Mouse (Mus musculus): ENCODE measurements around the gene Trim2.

Gene Trim2

GRCm38 (mm10) chr3:84286311-84286710 is 20.4 kb downstream of the Trim2 start:
- no peak for DNase-seq

- no peak for DNase-seq
Measured at GRCm38 (mm10) chr3:84284796-84285195, 21.9 kb downstream of the Trim2 start.

GRCm38 (mm10) chr3:84283524-84283923 is 23.2 kb downstream of the Trim2 start:
- DNase-seq = no peak

- DNase-seq = no peak
Measured at GRCm38 (mm10) chr3:84281936-84282371, 24.7 kb downstream of the Trim2 start.

GRCm38 (mm10) chr3:84278809-84279208 is 27.9 kb downstream of the Trim2 start:
- DNase-seq = no peak

- no peak for DNase-seq
Measured at GRCm38 (mm10) chr3:84275124-84275523, 31.6 kb downstream of the Trim2 start.

- no peak for DNase-seq
Measured at GRCm38 (mm10) chr3:84272293-84273015, 34.2 kb downstream of the Trim2 start.

- DNase-seq = peak in 1 of 2 experiments; percentile 27
Measured at GRCm38 (mm10) chr3:84271794-84272193, 34.9 kb downstream of the Trim2 start.

GRCm38 (mm10) chr3:84271058-84271457 is 35.6 kb downstream of the Trim2 start:
- no peak for DNase-seq

GRCm38 (mm10) chr3:84270624-84270995 is 36.1 kb downstream of the Trim2 start:
- peak; percentile 13 to 56 for DNase-seq

- no peak for DNase-seq
Measured at GRCm38 (mm10) chr3:84269987-84270623, 36.6 kb downstream of the Trim2 start.

- DNase-seq = no peak
Measured at GRCm38 (mm10) chr3:84268434-84268833, 38.2 kb downstream of the Trim2 start.

GRCm38 (mm10) chr3:84266391-84266931 is 40.2 kb downstream of the Trim2 start:
- DNase-seq = no peak

GRCm38 (mm10) chr3:84265084-84265483 is 41.6 kb downstream of the Trim2 start:
- DNase-seq = no peak

- no peak for DNase-seq
Measured at GRCm38 (mm10) chr3:84264395-84264794, 42.3 kb downstream of the Trim2 start.

GRCm38 (mm10) chr3:84262804-84263203 is 43.9 kb downstream of the Trim2 start:
- DNase-seq = no peak

- DNase-seq = no peak
Measured at GRCm38 (mm10) chr3:84261863-84262262, 44.8 kb downstream of the Trim2 start.

GRCm38 (mm10) chr3:84260837-84261236 is 45.8 kb downstream of the Trim2 start:
- no peak for DNase-seq

- DNase-seq = no peak
Measured at GRCm38 (mm10) chr3:84260024-84260535, 46.6 kb downstream of the Trim2 start.

GRCm38 (mm10) chr3:84259281-84260023 is 47.2 kb downstream of the Trim2 start:
- peak; percentile 64 to 77 for DNase-seq

- DNase-seq = no peak
Measured at GRCm38 (mm10) chr3:84258518-84259031, 48.1 kb downstream of the Trim2 start.

GRCm38 (mm10) chr3:84257989-84258517 is 48.6 kb downstream of the Trim2 start:
- DNase-seq = no peak

GRCm38 (mm10) chr3:84254520-84254878 is 52.2 kb downstream of the Trim2 start:
- DNase-seq = no peak

Data from lung, adult 18-20 months (tissue).